Mouse (Mus musculus): ENCODE measurements at regions not wholly inside any gene's neighbourhood (a gene's known extent, or its start where the extent isn't known, plus 50 kb on each side); places are given as distances from the start of the nearest gene placed in this dataset.

GRCm38 (mm10) chr1:129033707-129034106, 239.4 kb upstream of the Thsd7b start:
- TF ChIP-seq CTCF (IDR thresholded peaks at IDR 0.05; ENCODE audit: borderline replicate concordance, insufficient read depth, low read length) (no peak), POLR2A (IDR thresholded peaks at IDR 0.05; ENCODE audit: low read depth, low read length) (no peak)
